Mouse (Mus musculus): Measurements from ENCODE around the gene Tm2d3. TPM values are rescaled to one million over a fixed set of nuclear protein-coding genes. Genes with fewer than 3 reads are reported as not detected.

Tm2d3 gene
- total RNA-seq, 1 experiment from 2014 or later, result 39.1 TPM

GRCm38 (mm10) chr7:65693301-65693821 lies 2.4 kb downstream of the Tm2d3 start:
- peak; percentile 72 for ATAC-seq (replicated peaks; ENCODE audit: insufficient number of reproducible peaks, low FRiP score, low TSS enrichment, poor library complexity, severe bottlenecking)

- no peak for ATAC-seq (replicated peaks; ENCODE audit: insufficient number of reproducible peaks, low FRiP score, low TSS enrichment, poor library complexity, severe bottlenecking)
Observed at GRCm38 (mm10) chr7:65696450-65696849, 5.5 kb downstream of the Tm2d3 start.

GRCm38 (mm10) chr7:65702076-65702475 lies 11.1 kb downstream of the Tm2d3 start:
- ATAC-seq (replicated peaks; ENCODE audit: insufficient number of reproducible peaks, low FRiP score, low TSS enrichment, poor library complexity, severe bottlenecking), result no peak

- peak; percentile 70 for ATAC-seq (replicated peaks; ENCODE audit: insufficient number of reproducible peaks, low FRiP score, low TSS enrichment, poor library complexity, severe bottlenecking)
Observed at GRCm38 (mm10) chr7:65704818-65705242, 13.9 kb downstream of the Tm2d3 start.

GRCm38 (mm10) chr7:65708506-65708905 lies 17.5 kb downstream of the Tm2d3 start:
- no peak for ATAC-seq (replicated peaks; ENCODE audit: insufficient number of reproducible peaks, low FRiP score, low TSS enrichment, poor library complexity, severe bottlenecking)

- no peak for ATAC-seq (replicated peaks; ENCODE audit: insufficient number of reproducible peaks, low FRiP score, low TSS enrichment, poor library complexity, severe bottlenecking)
Observed at GRCm38 (mm10) chr7:65710301-65710700, 19.3 kb downstream of the Tm2d3 start.

- ATAC-seq (replicated peaks; ENCODE audit: insufficient number of reproducible peaks, low FRiP score, low TSS enrichment, poor library complexity, severe bottlenecking), result no peak
Observed at GRCm38 (mm10) chr7:65713782-65714181, 22.8 kb downstream of the Tm2d3 start.

- no peak for ATAC-seq (replicated peaks; ENCODE audit: insufficient number of reproducible peaks, low FRiP score, low TSS enrichment, poor library complexity, severe bottlenecking)
Observed at GRCm38 (mm10) chr7:65714304-65714703, 23.3 kb downstream of the Tm2d3 start.

- no peak for ATAC-seq (replicated peaks; ENCODE audit: insufficient number of reproducible peaks, low FRiP score, low TSS enrichment, poor library complexity, severe bottlenecking)
Observed at GRCm38 (mm10) chr7:65734024-65734423, 43.1 kb downstream of the Tm2d3 start.

- ATAC-seq (replicated peaks; ENCODE audit: insufficient number of reproducible peaks, low FRiP score, low TSS enrichment, poor library complexity, severe bottlenecking), result no peak
Observed at GRCm38 (mm10) chr7:65735261-65735660, 44.3 kb downstream of the Tm2d3 start.

- no peak for ATAC-seq (replicated peaks; ENCODE audit: insufficient number of reproducible peaks, low FRiP score, low TSS enrichment, poor library complexity, severe bottlenecking)
Observed at GRCm38 (mm10) chr7:65737286-65738040, 46.5 kb downstream of the Tm2d3 start.

- no peak for ATAC-seq (replicated peaks; ENCODE audit: insufficient number of reproducible peaks, low FRiP score, low TSS enrichment, poor library complexity, severe bottlenecking)
Observed at GRCm38 (mm10) chr7:65742857-65743256, 51.9 kb downstream of the Tm2d3 start.

- no peak for ATAC-seq (replicated peaks; ENCODE audit: insufficient number of reproducible peaks, low FRiP score, low TSS enrichment, poor library complexity, severe bottlenecking)
Observed at GRCm38 (mm10) chr7:65747990-65748955, 57.3 kb downstream of the Tm2d3 start.

Other genes with a start within 250 kb of the Tm2d3 start
- gene Tjp1, start 163.4 kb upstream of the Tm2d3 start, total RNA-seq (2017), result 1.8 to 7.8 TPM (median 2.3 TPM) in 3 replicates
- gene Tarsl2, start 46.3 kb upstream of the Tm2d3 start, total RNA-seq (2017), result 0.85 to 5.6 TPM (median 3.8 TPM) in 3 replicates
- not detected in 3 replicates for gene Pcsk6, start 170.6 kb downstream of the Tm2d3 start, total RNA-seq (2017)

Measured in monocyte, adult 5-6 weeks (primary cell).